Mouse (Mus musculus) neural tube, embryonic 13.5 days (tissue): ENCODE data around the gene March2. TPM values are rescaled to one million over a fixed set of nuclear protein-coding genes. Genes with fewer than 3 reads are reported as not detected.
A peak's percentile ranks its signal among the peaks of the same experiment; 100 is the strongest.

Experiments used
- ATAC-seq: fragments of 200-750 bp; cut with Nextera tagmentation; 2 replicates; pipeline ENCODE4 v1.8.0; 2017; ENCODE audit warnings: low read depth, mild to moderate bottlenecking, moderate TSS enrichment, moderate library complexity
- H3K27ac ChIP-seq: fragments of 300-500 bp; sonication (generic); replicated peaks from 2 replicates; pipeline ENCODE4 v1.5.1; 2015; ENCODE audit warnings: moderate library complexity, mild to moderate bottlenecking, inconsistent platforms
- H3K27me3 ChIP-seq: fragments of 300-500 bp; sonication (generic); 2 replicates; pipeline ENCODE4 v1.6.1; 2015; ENCODE audit warnings: mild to moderate bottlenecking, inconsistent platforms
- H3K36me3 ChIP-seq: fragments of 300-500 bp; sonication (generic); 2 replicates; pipeline ENCODE4 v1.6.1; 2015; ENCODE audit warnings: mild to moderate bottlenecking, inconsistent platforms
- H3K4me1 ChIP-seq: fragments of 300-500 bp; sonication (generic); replicated peaks from 2 replicates; pipeline ENCODE4 v1.6.1; 2015; ENCODE audit warnings: inconsistent platforms
- H3K4me2 ChIP-seq: fragments of 300-500 bp; sonication (generic); 2 replicates; pipeline ENCODE4 v1.6.1; 2015; ENCODE audit warnings: inconsistent platforms, mild to moderate bottlenecking, moderate library complexity
- H3K4me3 ChIP-seq: fragments of 300-500 bp; sonication (generic); 2 replicates; pipeline ENCODE4 v1.5.1; 2015; ENCODE audit warnings: mild to moderate bottlenecking, inconsistent platforms
- H3K9ac ChIP-seq: fragments of 300-500 bp; sonication (generic); 2 replicates; pipeline ENCODE4 v1.6.1; 2015; ENCODE audit warnings: moderate library complexity, mild to moderate bottlenecking, inconsistent platforms
- H3K9me3 ChIP-seq: fragments of 300-500 bp; sonication (generic); 2 replicates; pipeline ENCODE4 v1.6.1; 2016; ENCODE audit warnings: inconsistent platforms
- WGBS: fragments of 180-500 bp; shearing (Covaris S2); methylation state at CpG from one replicate; pipeline ENCODE4 v1.1.7; 2015; 5-methylcytosine and 5-hydroxymethylcytosine counted together
- polyA plus RNA-seq: library from polyadenylated mRNA; unstranded; fragments of >200 nt; fragmentation: Nextera tagmentation; extraction: Ambion mirVana; gene quantifications from 2 replicates; pipeline ENCODE4 v1.2.1, GENCODE M21; 2015

Gene March2
- polyA plus RNA-seq, result 68.2 and 74.9 TPM in 2 replicates

DNA sequence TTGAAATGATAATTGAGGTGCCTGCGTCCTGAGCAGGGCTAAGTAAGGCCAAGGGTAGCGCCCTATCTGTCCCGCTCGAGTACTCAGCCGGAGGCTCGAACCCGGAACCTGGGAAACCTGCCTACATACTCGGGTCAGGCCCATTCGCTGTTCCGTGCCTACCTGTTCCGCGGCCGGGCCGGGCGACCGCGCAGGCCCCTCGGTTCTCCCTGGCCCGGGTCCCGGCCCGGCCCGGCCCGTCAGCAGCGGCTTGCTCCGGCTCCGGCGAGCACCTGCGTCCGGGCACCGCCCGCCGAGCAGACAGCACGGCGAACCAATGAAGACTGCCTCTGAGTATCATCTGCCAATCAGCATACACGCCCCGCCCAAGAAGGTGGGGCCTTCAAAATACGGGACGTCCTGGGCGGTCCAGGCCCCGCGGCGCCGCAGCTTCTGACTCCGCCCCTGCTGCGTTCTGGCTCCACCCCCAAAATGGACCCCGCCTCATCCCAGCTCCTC is at the start of gene March2:
March2 (minus strand) TSS at position 287 of the 498 bp plus-strand sequence.
- Histone ChIP-seq H3K27me3 (no peaks in the 10 kb centered on the region), H3K4me1 (peaks cover 13% of the 10 kb centered on the region), H3K4me2 (peak within 1 kb of the TSS; percentile 74), H3K9ac (peak within 1 kb of the TSS; percentile 82), H3K27ac (no peak within 1 kb of the TSS), H3K4me3 (peak within 1 kb of the TSS; percentile 88), H3K9me3 (no peaks in the 10 kb centered on the region), H3K36me3 (peaks cover 6% of the 10 kb centered on the region; the same call in 1 of the 2 replicates)
- peak; percentile 100 for ATAC-seq
- 2% methylated on average over 46 of the region's 46 CpGs for WGBS

DNA sequence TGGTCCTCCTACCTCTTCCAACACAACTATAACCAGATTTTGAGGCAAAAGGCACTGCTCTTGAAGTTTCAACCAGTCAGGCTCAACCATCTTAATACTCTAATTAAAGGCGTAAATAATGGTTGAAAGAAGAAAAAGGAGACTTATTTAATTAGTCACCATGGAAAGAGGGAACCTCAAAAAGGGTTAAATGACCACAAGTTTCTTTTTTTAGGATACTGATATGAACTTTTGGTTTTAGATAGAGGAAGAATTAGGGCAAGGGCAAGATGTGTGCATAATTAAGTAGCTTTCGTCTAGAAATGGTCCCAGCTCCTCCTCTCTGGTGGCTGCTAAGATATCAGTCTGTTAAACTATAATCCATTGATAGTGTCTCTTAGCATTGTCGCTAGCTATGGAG is 47.9 kb upstream of the March2 start:
- H3K9ac ChIP-seq, result no peak overlapping the region
- no peaks in the 10 kb centered on the region for H3K9me3 ChIP-seq
- no peak overlapping the region for H3K27ac ChIP-seq
- H3K4me3 ChIP-seq, result no peak overlapping the region
- H3K4me2 ChIP-seq, result no peak overlapping the region
- no peaks in the 10 kb centered on the region for H3K4me1 ChIP-seq
- H3K27me3 ChIP-seq, result 0 out of 2 replicates have a peak, but pooled peaks cover 4% of the 10 kb centered on the region
- ATAC-seq, result no peak
- 87% methylated on average over 3 of the region's 3 CpGs for WGBS
- no peaks in the 10 kb centered on the region for H3K36me3 ChIP-seq

DNA sequence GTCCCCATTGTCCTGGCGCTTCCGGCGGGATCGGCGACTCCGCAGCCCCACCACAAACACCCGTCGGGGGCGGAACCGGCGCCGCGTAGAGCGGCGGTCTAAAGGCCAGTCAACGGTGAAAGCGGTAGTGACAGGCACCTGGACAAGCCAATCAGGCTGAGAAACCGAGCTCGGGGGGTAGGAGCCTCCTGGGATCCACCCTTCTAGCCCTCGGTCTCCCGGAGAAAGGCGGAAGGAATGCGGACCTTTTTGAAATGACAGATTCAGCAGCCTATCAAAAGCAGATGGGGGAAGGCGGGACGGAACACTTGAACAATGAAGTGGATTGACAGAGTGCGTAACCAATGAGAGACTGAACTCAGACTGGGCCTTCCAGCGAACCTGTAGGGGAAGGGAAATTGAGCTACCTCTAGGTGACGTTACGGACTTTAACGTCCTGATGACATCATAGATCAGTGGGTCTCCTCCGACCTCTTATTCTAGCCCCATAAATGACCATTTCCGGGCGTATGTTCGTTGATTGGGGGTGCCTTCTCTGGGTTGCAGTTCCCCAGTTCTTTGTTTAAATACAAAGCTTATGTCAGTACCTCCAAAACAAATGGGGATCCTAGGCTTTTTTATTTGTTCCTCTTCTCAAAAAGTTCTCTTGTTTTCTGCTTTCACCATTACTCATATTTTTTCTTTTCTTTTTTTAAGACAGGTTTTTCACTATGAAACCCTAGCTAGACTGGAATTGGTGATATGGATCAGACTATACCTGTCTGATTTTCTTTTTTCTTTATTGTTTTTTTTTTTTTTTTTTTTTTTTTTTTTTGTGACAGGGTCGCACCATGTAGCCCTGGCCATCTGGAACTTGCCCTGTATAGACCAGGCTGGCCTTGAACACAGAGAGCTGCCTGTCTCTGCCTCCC is 42.0 kb upstream of the March2 start, which contains the start of gene Rab11b:
Rab11b (minus strand) TSS at position 276 of the 911 bp plus-strand sequence.
- Histone ChIP-seq H3K4me1 (peaks cover 40% of the 10 kb centered on the region), H3K27me3 (no peaks in the 10 kb centered on the region), H3K4me2 (peak within 1 kb of the TSS; percentile 89), H3K4me3 (peak within 1 kb of the TSS; percentile 73), H3K36me3 (no peaks in the 10 kb centered on the region; the same call in 1 of the 2 replicates), H3K27ac (peak within 1 kb of the TSS; percentile 99), H3K9ac (peak within 1 kb of the TSS; percentile 94), H3K9me3 (no peaks in the 10 kb centered on the region)
- peak; percentile 99 for ATAC-seq
- WGBS, result 3% methylated on average over 35 of the region's 35 CpGs

DNA sequence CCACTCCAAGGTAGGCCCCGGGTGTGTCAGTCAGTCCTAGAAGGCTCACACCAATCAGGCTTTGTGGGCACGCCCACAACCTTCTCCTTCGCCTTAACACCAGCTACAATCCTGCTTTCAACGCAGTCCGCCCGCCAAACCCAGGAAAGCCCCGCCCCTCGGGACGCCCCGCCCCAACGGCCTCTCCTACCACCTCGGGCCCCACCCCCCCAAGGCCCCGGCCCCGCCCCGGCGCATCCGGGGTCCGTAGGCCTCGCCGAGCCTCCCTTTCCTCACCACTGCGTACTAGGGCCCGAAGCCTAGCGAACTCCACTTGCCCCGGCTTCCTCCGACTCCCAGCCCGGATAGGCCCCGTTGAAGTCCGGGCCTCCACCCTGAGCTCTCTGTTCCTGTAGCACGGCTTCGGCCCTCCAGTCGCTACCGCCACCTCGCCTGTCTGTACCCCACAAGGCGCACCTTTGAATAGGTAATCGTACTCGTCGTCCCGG is 41.3 kb upstream of the March2 start:
- ATAC-seq, result peak; percentile 90
- H3K9me3 ChIP-seq, result no peaks in the 10 kb centered on the region
- WGBS, result 0% methylated on average over 35 of the region's 38 CpGs

DNA sequence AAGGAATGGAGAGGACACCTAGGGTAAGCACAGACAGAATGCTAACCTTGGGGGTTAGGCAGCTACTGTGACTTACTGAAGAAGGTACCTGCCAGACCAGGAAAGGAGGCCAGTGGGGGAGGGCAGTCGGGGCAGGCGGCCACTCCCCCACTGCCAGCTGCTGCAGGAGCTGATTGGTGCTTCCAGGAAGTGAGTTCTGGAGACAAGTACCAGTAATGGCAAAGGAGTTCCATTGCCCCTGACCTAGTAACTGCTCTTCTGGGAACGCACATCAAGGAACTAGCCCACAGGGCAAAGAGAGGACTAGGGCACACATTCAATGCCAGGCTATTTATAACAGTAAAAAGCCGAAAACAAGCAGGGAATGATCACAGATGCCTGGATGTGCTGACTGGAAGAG is 38.8 kb upstream of the March2 start:
- Histone ChIP-seq H3K4me2 (peak overlapping the region; percentile 21; the same call in 1 of the 2 replicates), H3K4me1 (peaks cover 66% of the 10 kb centered on the region)

More for the DNA sequence above, 41.3 kb upstream of the March2 start:
- Histone ChIP-seq H3K4me2 (peak overlapping the region; percentile 89), H3K4me1 (peaks cover 47% of the 10 kb centered on the region), H3K27ac (peak overlapping the region; percentile 99), H3K9ac (peak overlapping the region; percentile 94), H3K36me3 (no peaks in the 10 kb centered on the region; the same call in 1 of the 2 replicates), H3K4me3 (peak overlapping the region; percentile 73), H3K27me3 (no peaks in the 10 kb centered on the region)

DNA sequence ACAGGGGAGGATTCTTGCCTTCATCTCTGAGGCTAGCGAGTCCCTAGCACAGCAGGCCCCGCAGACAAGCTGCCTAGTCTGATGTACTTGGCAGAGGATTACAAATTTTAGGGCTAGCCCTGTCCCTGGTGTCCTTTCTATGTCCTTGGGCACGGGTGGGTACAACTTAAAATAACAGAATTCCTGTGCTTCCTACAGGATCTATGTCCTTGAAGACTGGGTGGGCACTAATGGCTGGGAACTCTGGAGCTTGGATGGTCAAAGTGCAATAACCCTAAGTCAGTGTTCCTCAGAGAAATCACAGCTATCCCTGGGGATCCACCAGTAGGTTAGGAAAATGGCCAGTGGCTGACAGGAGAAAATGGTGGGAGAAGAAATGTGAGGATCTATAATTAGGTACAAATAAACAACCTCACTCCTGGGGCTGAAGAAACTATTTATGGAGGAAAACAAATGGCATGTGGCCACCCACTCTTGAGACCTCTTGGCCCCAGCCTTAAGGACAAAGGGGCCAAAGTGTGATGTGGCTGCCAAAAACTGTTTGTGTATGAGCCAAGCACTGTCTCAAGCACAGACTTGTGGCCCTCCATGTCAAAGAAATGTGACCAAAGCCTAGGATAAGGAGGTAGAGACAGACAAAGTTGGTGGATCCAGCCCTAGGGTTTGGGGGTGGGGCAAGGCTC is 37.8 kb upstream of the March2 start:
- peaks cover 67% of the 10 kb centered on the region for H3K4me1 ChIP-seq
- WGBS, result 94% methylated on average over 3 of the region's 3 CpGs
- no peak for ATAC-seq
- peaks cover 6% of the 10 kb centered on the region; the same call in 1 of the 2 replicates for H3K36me3 ChIP-seq
- H3K4me2 ChIP-seq, result 0 out of 2 replicates have a peak overlapping the region, but pooled peaks have one; percentile 13
- H3K4me3 ChIP-seq, result no peak overlapping the region
- no peaks in the 10 kb centered on the region for H3K27me3 ChIP-seq
- no peaks in the 10 kb centered on the region for H3K9me3 ChIP-seq
- peak overlapping the region; percentile 49; the same call in 1 of the 2 replicates for H3K27ac ChIP-seq
- H3K9ac ChIP-seq, result no peak overlapping the region; the same call in 1 of the 2 replicates

More for the DNA sequence above, 38.8 kb upstream of the March2 start:
- H3K4me3 ChIP-seq, result no peak overlapping the region
- no peak for ATAC-seq
- no peaks in the 10 kb centered on the region for H3K9me3 ChIP-seq
- 53% methylated on average over 4 of the region's 4 CpGs for WGBS
- peak overlapping the region; percentile 49; the same call in 1 of the 2 replicates for H3K27ac ChIP-seq
- H3K9ac ChIP-seq, result peak overlapping the region; percentile 49; the same call in 1 of the 2 replicates
- no peaks in the 10 kb centered on the region for H3K27me3 ChIP-seq
- H3K36me3 ChIP-seq, result no peaks in the 10 kb centered on the region; the same call in 1 of the 2 replicates

DNA sequence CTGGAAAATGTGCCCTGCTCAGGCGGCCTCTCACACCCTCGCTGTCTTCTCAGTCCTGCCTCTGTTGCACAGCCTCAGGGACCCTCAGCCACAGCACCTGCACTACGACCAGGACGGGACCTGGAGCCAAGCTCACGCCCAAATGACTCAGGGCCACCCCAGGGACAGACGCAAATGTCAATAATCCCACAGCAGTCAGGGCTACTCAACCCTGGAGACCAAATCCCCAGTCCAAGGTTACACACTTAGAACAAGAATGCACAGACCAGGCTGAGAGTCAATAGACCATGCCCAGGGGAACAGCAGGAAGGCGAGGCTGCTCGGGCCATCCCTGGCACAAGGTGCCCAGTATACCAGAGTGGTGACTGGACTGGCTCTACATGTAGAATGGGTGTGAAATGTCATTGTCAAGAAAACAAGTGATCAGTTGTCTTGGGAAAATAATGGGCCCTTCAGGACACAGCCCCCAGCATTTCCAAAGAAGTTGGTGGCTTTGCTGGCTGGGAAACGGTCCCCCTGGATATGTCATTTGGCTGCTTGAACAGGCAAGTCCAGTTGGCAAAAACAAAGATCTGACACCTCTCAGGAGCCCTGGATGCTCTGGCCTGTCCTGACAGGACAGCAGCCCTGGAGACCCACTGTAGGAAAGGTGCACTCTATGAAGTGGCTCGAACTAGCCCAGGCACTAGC is 37.1 kb upstream of the March2 start:
- Histone ChIP-seq H3K4me2 (peak overlapping the region; percentile 13; the same call in 1 of the 2 replicates), H3K27me3 (no peaks in the 10 kb centered on the region), H3K4me1 (peaks cover 72% of the 10 kb centered on the region), H3K36me3 (peaks cover 13% of the 10 kb centered on the region; the same call in 1 of the 2 replicates), H3K4me3 (no peak overlapping the region), H3K27ac (no peak overlapping the region; the same call in 1 of the 2 replicates), H3K9me3 (no peaks in the 10 kb centered on the region), H3K9ac (peak overlapping the region; percentile 41; the same call in 1 of the 2 replicates)
- ATAC-seq, result no peak
- WGBS, result 73% methylated on average over 10 of the region's 10 CpGs

DNA sequence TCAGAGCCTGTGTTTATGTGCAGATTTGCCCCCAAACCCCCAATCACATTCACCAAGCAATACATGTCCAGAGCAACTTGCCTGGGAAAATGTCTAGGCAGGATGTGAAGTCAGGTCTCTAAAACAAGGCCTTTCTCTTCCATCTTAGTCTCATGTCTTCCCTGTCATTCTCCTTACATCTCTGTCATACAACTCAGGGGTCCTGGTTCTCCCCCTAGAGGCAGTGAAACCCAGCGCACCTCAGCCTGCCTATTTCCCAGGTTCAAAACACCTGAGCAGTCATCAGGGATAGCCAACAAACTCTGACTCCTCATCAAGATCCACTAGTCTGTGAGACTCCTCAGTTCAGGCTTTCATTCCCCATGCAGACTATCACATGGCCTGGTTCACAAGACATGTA is 36.2 kb upstream of the March2 start:
- no peak for ATAC-seq
- WGBS, result 82% methylated on average over 1 of the region's 1 CpGs
- Histone ChIP-seq H3K4me1 (peaks cover 72% of the 10 kb centered on the region), H3K27me3 (no peaks in the 10 kb centered on the region), H3K9ac (no peak overlapping the region), H3K27ac (no peak overlapping the region), H3K4me2 (no peak overlapping the region), H3K4me3 (no peak overlapping the region), H3K9me3 (no peaks in the 10 kb centered on the region), H3K36me3 (peaks cover 22% of the 10 kb centered on the region)

DNA sequence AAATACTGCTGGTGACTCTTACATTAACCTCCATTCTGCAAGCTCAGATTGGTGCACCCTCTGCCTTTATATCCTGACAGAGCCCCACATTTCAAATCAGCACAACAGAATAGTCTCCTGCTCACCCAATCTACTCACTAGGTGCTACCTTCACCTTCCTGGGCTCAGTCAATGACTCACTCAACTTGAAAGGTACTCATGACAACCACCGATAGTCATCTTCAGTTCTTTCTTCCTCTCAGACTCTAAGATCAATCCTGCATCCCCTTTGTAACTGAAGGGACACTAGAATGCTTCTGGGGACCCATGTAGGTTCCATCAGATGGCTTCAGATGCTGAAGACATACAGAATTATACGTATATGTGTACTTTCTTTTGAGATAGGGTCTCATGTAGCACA is 33.8 kb upstream of the March2 start:
- Histone ChIP-seq H3K4me3 (no peak overlapping the region), H3K27me3 (no peaks in the 10 kb centered on the region), H3K4me1 (peaks cover 49% of the 10 kb centered on the region), H3K4me2 (no peak overlapping the region), H3K9me3 (no peaks in the 10 kb centered on the region), H3K27ac (no peak overlapping the region), H3K9ac (no peak overlapping the region), H3K36me3 (peaks cover 43% of the 10 kb centered on the region)
- 97% methylated on average over 2 of the region's 2 CpGs for WGBS
- no peak for ATAC-seq

DNA sequence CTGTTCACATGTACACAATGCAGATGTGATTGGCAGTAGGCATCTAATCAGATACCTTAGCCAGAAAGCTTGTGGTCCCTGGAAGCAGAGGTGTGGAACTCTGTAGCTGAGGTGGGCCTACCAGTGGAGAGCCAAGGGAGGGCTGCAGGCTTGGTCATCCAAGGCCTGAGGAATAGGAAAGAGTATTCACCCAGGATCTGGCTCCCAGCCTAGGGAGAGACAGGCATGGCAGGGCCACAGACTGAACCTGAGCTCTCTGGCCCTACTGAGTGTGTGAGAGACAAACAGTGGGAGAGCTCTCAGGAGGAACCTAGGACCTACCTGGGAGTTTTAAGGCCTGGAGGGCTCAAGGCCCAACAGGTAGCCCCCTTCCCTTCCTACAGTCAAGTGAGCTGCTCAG is 32.7 kb upstream of the March2 start:
- Histone ChIP-seq H3K9ac (no peak overlapping the region), H3K27me3 (no peaks in the 10 kb centered on the region), H3K4me2 (no peak overlapping the region), H3K27ac (no peak overlapping the region), H3K36me3 (peaks cover 46% of the 10 kb centered on the region), H3K4me1 (peaks cover 38% of the 10 kb centered on the region), H3K4me3 (no peak overlapping the region), H3K9me3 (no peaks in the 10 kb centered on the region)
- ATAC-seq, result no peak

DNA sequence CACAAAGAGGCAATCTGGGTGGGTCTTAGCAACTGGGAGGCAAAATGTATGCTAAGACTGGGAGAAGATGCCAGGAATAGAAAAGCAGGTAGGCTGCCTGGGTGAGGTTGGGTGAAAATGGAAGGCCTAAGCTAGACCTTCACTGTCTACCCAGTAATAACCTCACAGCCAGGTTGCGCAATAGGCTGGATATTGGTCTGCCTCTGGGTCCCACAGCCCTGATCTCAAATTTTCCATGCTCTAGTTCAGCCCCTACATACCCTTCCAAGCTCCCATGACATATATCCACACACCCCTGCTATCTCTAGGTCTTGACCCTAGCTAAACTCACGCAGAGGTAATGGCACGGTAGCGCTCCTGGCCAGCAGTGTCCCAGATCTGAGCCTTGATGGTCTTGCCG is 31.0 kb upstream of the March2 start:
- Histone ChIP-seq H3K9ac (no peak overlapping the region), H3K27me3 (no peaks in the 10 kb centered on the region), H3K4me2 (no peak overlapping the region), H3K36me3 (peaks cover 59% of the 10 kb centered on the region), H3K27ac (no peak overlapping the region), H3K4me1 (peaks cover 21% of the 10 kb centered on the region), H3K9me3 (no peaks in the 10 kb centered on the region), H3K4me3 (no peak overlapping the region)
- ATAC-seq, result no peak
- 95% methylated on average over 5 of the region's 5 CpGs for WGBS
